In the genomic region with DNA sequence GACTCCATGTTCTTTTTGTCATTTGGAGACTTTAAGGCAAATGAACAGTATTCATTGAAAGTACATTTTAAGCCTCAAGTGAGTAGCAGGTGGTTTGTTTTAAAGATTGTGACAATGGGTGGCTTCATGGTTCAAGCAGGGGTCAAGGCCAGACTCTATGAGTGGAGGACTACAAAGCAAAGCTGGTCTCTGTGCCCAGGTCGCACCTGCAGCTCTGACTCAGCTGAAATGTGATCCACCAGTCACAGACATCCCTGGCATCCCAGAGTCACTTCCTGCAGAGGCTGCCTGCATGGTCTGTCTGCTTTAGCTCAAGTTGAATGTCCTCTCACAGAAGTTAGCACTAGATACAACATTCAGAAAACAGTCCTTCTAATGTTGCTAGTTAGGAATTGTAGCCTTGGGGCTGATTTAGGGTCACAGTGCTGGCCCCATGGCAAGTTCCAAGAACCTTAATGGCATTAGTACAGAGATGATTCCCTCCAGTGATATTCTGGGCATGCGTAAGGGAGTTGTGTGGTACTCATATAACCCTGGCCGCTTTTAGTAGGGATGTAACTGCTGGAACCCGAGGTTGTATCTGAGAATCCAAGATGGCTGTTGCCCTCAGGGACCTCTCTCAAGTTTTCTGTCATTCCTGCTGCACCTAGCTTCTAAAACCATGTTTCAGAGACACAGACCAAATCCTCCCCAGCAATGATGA, we compare ENCODE assay signal across 27 mouse cellular contexts. TPM values are rescaled to one million over a fixed set of nuclear protein-coding genes. Genes with fewer than 3 reads are reported as not detected.
DNase-seq lines count a peak whose midpoint lies in the region; ATAC-seq and TF ChIP-seq lines count a peak whose summit lies in the region.
"Had no signal": no experiment of that assay in that cellular context is flagged by ENCODE, and none has a peak within 500 bp of the region (broad histone marks: within the 10 kb centered on the region; RNA-seq: fewer than 3 reads in every experiment).

No protein-coding gene starts in this region.

- no peaks in the 10 kb centered on the region for H3K9me3 ChIP-seq in kidney, embryonic 16.5 days (ENCODE audit: low read length)
- no peaks in the 10 kb centered on the region for H3K9me3 ChIP-seq in stomach, postnatal 0 days (ENCODE audit: control insufficient read depth, low read length)
- H3K9me3 ChIP-seq: forebrain, embryonic 10.5 days; midbrain, embryonic 13.5 days; neural tube, embryonic 15.5 days had no signal

- H3K4me1 ChIP-seq in kidney, embryonic 16.5 days (ENCODE audit: insufficient read depth, low read length) = peaks cover 29% of the 10 kb centered on the region
- H3K4me1 ChIP-seq in stomach, postnatal 0 days (replicated peaks; ENCODE audit: control insufficient read depth, insufficient read depth) = no peaks in the 10 kb centered on the region

- no peak for TF ChIP-seq EP300 in stomach, postnatal 0 days (optimal IDR thresholded peaks at IDR 0.05)

- ATAC-seq in kidney, embryonic 16.5 days (ENCODE audit: low FRiP score, low TSS enrichment) = peak; percentile 82
- ATAC-seq in granulocyte monocyte progenitor cell, adult 5-6 weeks (replicated peaks; ENCODE audit: poor library complexity, severe bottlenecking) = 0 out of 2 replicates have a peak, but pooled peaks have one; percentile 14
- ATAC-seq in stomach, postnatal 0 days (ENCODE audit: low FRiP score, low TSS enrichment) = no peak
- ATAC-seq: activated CD4-positive, CD25-positive, alpha-beta regulatory T cell, adult 4 months; forebrain, postnatal 0 days; hindbrain, embryonic 16.5 days; lung, postnatal 0 days had no signal

- H3K36me3 ChIP-seq in kidney, embryonic 16.5 days (ENCODE audit: insufficient read depth, low read length) = peaks cover 6% of the 10 kb centered on the region; the same call in 1 of the 2 replicates
- 0 out of 2 replicates have a peak, but pooled peaks cover 10% of the 10 kb centered on the region for H3K36me3 ChIP-seq in stomach, postnatal 0 days (ENCODE audit: control insufficient read depth, insufficient read depth, low read length)

- 45% methylated on average over 4 of the region's 4 CpGs for WGBS in kidney, embryonic 16.5 days
- 59% methylated on average over 4 of the region's 4 CpGs for WGBS in stomach, postnatal 0 days

- peak overlapping the region; percentile 9; the same call in 1 of the 2 replicates for H3K27ac ChIP-seq in kidney, embryonic 16.5 days (ENCODE audit: low read length)
- no peak overlapping the region for H3K27ac ChIP-seq in stomach, postnatal 0 days (replicated peaks)
- H3K27ac ChIP-seq: forebrain, embryonic 10.5 days; liver, embryonic 14.5 days; midbrain, embryonic 13.5 days; neural tube, embryonic 15.5 days had no signal

- H3K27me3 ChIP-seq in kidney, embryonic 16.5 days (ENCODE audit: insufficient read depth, low read length) = no peaks in the 10 kb centered on the region
- no peaks in the 10 kb centered on the region for H3K27me3 ChIP-seq in stomach, postnatal 0 days (ENCODE audit: control insufficient read depth, insufficient read depth, low read length)
- H3K27me3 ChIP-seq: midbrain, embryonic 13.5 days; neural tube, embryonic 15.5 days had no signal

- TF ChIP-seq CTCF in stomach, postnatal 0 days (IDR thresholded peaks at IDR 0.05; ENCODE audit: low read depth) = no peak

- no peak overlapping the region for H3K4me2 ChIP-seq in kidney, embryonic 16.5 days (replicated peaks; ENCODE audit: low read depth, low read length)
- no peak overlapping the region for H3K4me2 ChIP-seq in stomach, postnatal 0 days (replicated peaks; ENCODE audit: low read depth)
- H3K4me2 ChIP-seq: midbrain, embryonic 13.5 days; neural tube, embryonic 15.5 days had no signal

- H3K9ac ChIP-seq in kidney, embryonic 16.5 days (replicated peaks; ENCODE audit: low read length) = no peak overlapping the region
- no peak overlapping the region for H3K9ac ChIP-seq in stomach, postnatal 0 days (ENCODE audit: low read length)
- H3K9ac ChIP-seq: forebrain, postnatal 0 days; liver, embryonic 14.5 days; midbrain, embryonic 13.5 days; neural tube, embryonic 15.5 days had no signal

- DNase-seq in kidney, adult 9 months = no peak
- DNase-seq in A20 (ENCODE audit: low read depth, low spot score) (peak; percentile 76), MN1 (ENCODE audit: low spot score) (peak; percentile 32)
- no peak for DNase-seq in stomach, postnatal 0 days (ENCODE audit: low spot score)
- DNase-seq in adrenal gland, adult 8-10 months = no peak
- DNase-seq: adrenal gland, postnatal 14 days; cerebellum, adult 18-20 months; cerebellum, postnatal 36 days; forebrain, postnatal 0 days; kidney, adult 11 months; layer of hippocampus, postnatal 36 days; right cerebral cortex, postnatal 25 days; thymus, adult 18-20 months had no signal

- no peak overlapping the region for H3K4me3 ChIP-seq in kidney, embryonic 16.5 days (ENCODE audit: low read length)
- H3K4me3 ChIP-seq in stomach, postnatal 0 days (ENCODE audit: low read depth, low read length) = no peak overlapping the region
- H3K4me3 ChIP-seq: forebrain, embryonic 10.5 days; midbrain, embryonic 13.5 days; neural tube, embryonic 15.5 days had no signal

RNA-seq across cellular contexts. Expression of gene Siah2, which starts 19.6 kb away (rescaled TPM):
- polyA plus RNA-seq in kidney, embryonic 16.5 days (2015; fragmentation: Nextera tagmentation; extraction: Ambion mirVana) = 3.7 and 3.9 TPM in 2 replicates
- total RNA-seq in granulocyte monocyte progenitor cell, adult 5-6 weeks (2014; fragmentation: Nextera tagmentation) = 8.3 and 9.4 TPM in 2 replicates
- 8.7 and 13.8 TPM in 2 replicates for total RNA-seq in granulocyte monocyte progenitor cell, adult 5-6 weeks (2017)
- polyA plus RNA-seq in stomach, postnatal 0 days (2015; fragmentation: Nextera tagmentation; extraction: Ambion mirVana) = 4.4 and 5.0 TPM in 2 replicates
- 10 to 100 TPM; 14.2 to 23.9 (median 15.3) TPM for total RNA-seq in adrenal gland, adult 8-10 months (2022)

RNA-seq across cellular contexts. Expression of gene Erich6, which starts 35.6 kb away (rescaled TPM):
- not detected in 2 replicates for polyA plus RNA-seq in kidney, embryonic 16.5 days (2015; fragmentation: Nextera tagmentation; extraction: Ambion mirVana)
- not detected in 2 replicates for total RNA-seq in granulocyte monocyte progenitor cell, adult 5-6 weeks (2014; fragmentation: Nextera tagmentation)
- not detected in 2 replicates for total RNA-seq in granulocyte monocyte progenitor cell, adult 5-6 weeks (2017)
- polyA plus RNA-seq in stomach, postnatal 0 days (2015; fragmentation: Nextera tagmentation; extraction: Ambion mirVana) = 0.04 and 0.10 TPM in 2 replicates
- total RNA-seq in adrenal gland, adult 8-10 months (2022) = under 1 TPM in 3 of 4 experiments, not detected in 1; 0.13 to 0.31 (median 0.25) TPM
- total RNA-seq: adrenal gland, postnatal 14 days; gastrocnemius, adult 8-10 months; heart, adult 18-20 months; heart, postnatal 36 days had no signal
- polyA plus RNA-seq: activated CD4-positive, CD25-positive, alpha-beta regulatory T cell, adult 4 months; forebrain, embryonic 10.5 days; lung, postnatal 0 days; neural tube, embryonic 15.5 days; spleen, adult 2 months; stomach, embryonic 14.5 days had no signal

Comparison
In these comparisons a context has a peak if more than half of its experiments do, and no peak if none do; other contexts are left out.
1. DNase-seq: peak in A20 (single experiment) and MN1 (single experiment); none in kidney, adult 9 months (single experiment), stomach, postnatal 0 days (single experiment) and adrenal gland, adult 8-10 months (single experiment).